Mouse (Mus musculus) megakaryocyte, embryonic 14.5 days (primary cell): Measurements from ENCODE around the gene Vangl2.

Source experiments
- FLI1 ChIP-seq: IDR thresholded peaks from 2 replicates; pipeline ENCODE4 v1.6.1; 2012; ENCODE audit warnings: low read length, inconsistent platforms, mixed read lengths
- GATA1 ChIP-seq: IDR thresholded peaks from 3 replicates; pipeline ENCODE4 v1.6.1; 2012; ENCODE audit warnings: mixed read lengths, low read length, inconsistent platforms, borderline replicate concordance

- TF ChIP-seq FLI1 (no peak), GATA1 (no peak)
Observed at GRCm38 (mm10) chr1:171982170-171982569, 46.1 kb downstream of the Vangl2 start.
